ENCODE assay signal across 27 mouse cellular contexts in genomic region chr7:92423017-92423416, GRCm38 (mm10).
"Had no signal": no experiment of that assay in that cellular context is flagged by ENCODE, and none has a peak within 500 bp of the region (broad histone marks: within the 10 kb centered on the region; RNA-seq: fewer than 3 reads in every experiment).

No protein-coding gene starts in this region.

- H3K36me3 ChIP-seq: embryonic facial prominence, embryonic 10.5 days; embryonic facial prominence, embryonic 12.5 days; embryonic facial prominence, embryonic 13.5 days; embryonic facial prominence, embryonic 15.5 days; forebrain, embryonic 10.5 days; forebrain, embryonic 12.5 days; forebrain, embryonic 15.5 days had no signal

- ATAC-seq: forebrain, embryonic 13.5 days; forebrain, embryonic 14.5 days; forebrain, embryonic 15.5 days had no signal

- H3K9ac ChIP-seq: embryonic facial prominence, embryonic 12.5 days; embryonic facial prominence, embryonic 13.5 days; embryonic facial prominence, embryonic 15.5 days; forebrain, embryonic 12.5 days; forebrain, embryonic 13.5 days; forebrain, embryonic 15.5 days had no signal

- H3K27me3 ChIP-seq: embryonic facial prominence, embryonic 12.5 days; embryonic facial prominence, embryonic 13.5 days; embryonic facial prominence, embryonic 15.5 days; forebrain, embryonic 12.5 days; forebrain, embryonic 13.5 days; forebrain, embryonic 15.5 days had no signal

- H3K4me1 ChIP-seq: embryonic facial prominence, embryonic 10.5 days; embryonic facial prominence, embryonic 15.5 days; forebrain, embryonic 10.5 days; forebrain, embryonic 12.5 days; forebrain, embryonic 13.5 days; forebrain, embryonic 15.5 days had no signal

- H3K4me2 ChIP-seq: embryonic facial prominence, embryonic 12.5 days; embryonic facial prominence, embryonic 13.5 days; embryonic facial prominence, embryonic 15.5 days; forebrain, embryonic 12.5 days; forebrain, embryonic 13.5 days; forebrain, embryonic 15.5 days had no signal

- H3K4me3 ChIP-seq: embryonic facial prominence, embryonic 10.5 days; embryonic facial prominence, embryonic 12.5 days; embryonic facial prominence, embryonic 13.5 days; embryonic facial prominence, embryonic 15.5 days; erythroblast, embryonic 14.5 days; forebrain, embryonic 10.5 days; forebrain, embryonic 12.5 days; forebrain, embryonic 13.5 days; forebrain, embryonic 15.5 days; gastrocnemius, adult 2 months; heart, adult 2 months had no signal

- DNase-seq: cerebellum, adult 2 months; cerebellum, adult 8-10 months; cerebellum, adult 9-10 months; cerebellum, adult 9-11 months; cerebellum, postnatal 10 days; cerebellum, postnatal 14 days; cerebellum, postnatal 25 days; cerebellum, postnatal 36 days; embryo, embryonic 11 days; gastrocnemius, adult 2 months; gastrocnemius, postnatal 10 days; gastrocnemius, postnatal 14 days; gastrocnemius, postnatal 25 days; gastrocnemius, postnatal 36 days; heart, adult 11 months; heart, adult 18-20 months; heart, adult 2 months had no signal

- H3K9me3 ChIP-seq: embryonic facial prominence, embryonic 10.5 days; embryonic facial prominence, embryonic 12.5 days; embryonic facial prominence, embryonic 13.5 days; embryonic facial prominence, embryonic 15.5 days; forebrain, embryonic 10.5 days; forebrain, embryonic 12.5 days; forebrain, embryonic 13.5 days; forebrain, embryonic 15.5 days had no signal

- H3K27ac ChIP-seq: embryonic facial prominence, embryonic 10.5 days; embryonic facial prominence, embryonic 12.5 days; embryonic facial prominence, embryonic 13.5 days; embryonic facial prominence, embryonic 15.5 days; forebrain, embryonic 10.5 days; forebrain, embryonic 12.5 days; forebrain, embryonic 13.5 days; forebrain, embryonic 15.5 days; gastrocnemius, adult 2 months; heart, adult 2 months had no signal
